Mouse (Mus musculus): ENCODE results near the gene Cyp2d22. TPM values are rescaled to one million over a fixed set of nuclear protein-coding genes. Genes with fewer than 3 reads are reported as not detected.
"Not testable (repeated sequence)": the region's sequence is repeated elsewhere in the genome, so short reads cannot be mapped to it uniquely, and the experiment has no call there.

Gene Cyp2d22
- polyA plus RNA-seq, 1 experiment from 2014 or later: 2.1 TPM

DNA sequence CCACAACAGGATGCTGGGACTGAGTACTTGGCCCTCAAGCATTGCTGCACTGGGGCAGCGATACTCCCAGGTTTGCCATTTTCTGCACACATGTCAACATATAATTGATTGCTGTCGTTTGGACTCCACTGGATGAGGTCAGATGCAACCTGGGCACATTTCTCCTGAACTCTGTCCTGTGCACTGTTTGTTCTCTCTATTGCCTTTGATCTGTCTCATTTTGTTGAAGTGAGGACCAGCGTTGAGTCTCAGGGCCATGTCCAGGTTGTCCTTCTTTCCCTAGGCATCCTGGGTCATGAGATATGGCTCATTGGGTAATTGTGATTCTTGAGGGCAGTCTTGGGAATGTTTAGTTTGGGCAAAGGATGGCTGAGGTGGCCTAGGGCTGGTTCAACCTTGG is 15.9 kb upstream of the Cyp2d22 start:
- ATAC-seq (ENCODE audit: low FRiP score); H3K9me3 ChIP-seq; H3K9ac ChIP-seq; H3K27me3 ChIP-seq; H3K27ac ChIP-seq; H3K4me2 ChIP-seq; H3K36me3 ChIP-seq (replicated peaks); H3K4me1 ChIP-seq; H3K4me3 ChIP-seq (replicated peaks): not testable (repeated sequence)
- WGBS: 95% methylated on average over 3 of the region's 3 CpGs

DNA sequence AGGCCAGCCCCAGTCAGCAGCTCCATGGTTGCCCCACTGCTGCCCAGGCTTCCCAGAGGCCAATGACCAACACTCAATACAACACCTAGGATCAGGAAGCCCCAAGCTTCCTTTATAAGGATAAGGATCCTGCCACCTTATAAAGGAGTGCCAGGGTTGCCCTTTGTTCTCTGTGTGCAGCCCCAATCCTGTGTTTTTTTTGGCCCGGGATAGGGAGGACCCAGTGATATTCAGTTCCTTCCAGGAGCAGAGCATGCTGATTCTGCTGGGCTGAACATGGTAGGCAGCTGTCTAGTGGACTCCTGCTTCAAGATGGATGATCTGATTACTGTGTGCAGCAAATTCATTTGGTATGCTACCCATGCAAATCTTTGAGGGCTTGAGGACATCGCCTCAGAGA is 13.9 kb upstream of the Cyp2d22 start, which contains the start of gene Cyp2d11:
Gene Cyp2d11, minus strand, starts transcription at position 101 of the 400 bp plus-strand sequence.
- not testable (repeated sequence) for H3K9ac ChIP-seq; H3K27ac ChIP-seq; H3K4me1 ChIP-seq; H3K9me3 ChIP-seq; ATAC-seq (ENCODE audit: low FRiP score); H3K27me3 ChIP-seq; H3K4me3 ChIP-seq (replicated peaks); H3K4me2 ChIP-seq; H3K36me3 ChIP-seq (replicated peaks)
- 89% methylated on average over 2 of the region's 2 CpGs for WGBS

DNA sequence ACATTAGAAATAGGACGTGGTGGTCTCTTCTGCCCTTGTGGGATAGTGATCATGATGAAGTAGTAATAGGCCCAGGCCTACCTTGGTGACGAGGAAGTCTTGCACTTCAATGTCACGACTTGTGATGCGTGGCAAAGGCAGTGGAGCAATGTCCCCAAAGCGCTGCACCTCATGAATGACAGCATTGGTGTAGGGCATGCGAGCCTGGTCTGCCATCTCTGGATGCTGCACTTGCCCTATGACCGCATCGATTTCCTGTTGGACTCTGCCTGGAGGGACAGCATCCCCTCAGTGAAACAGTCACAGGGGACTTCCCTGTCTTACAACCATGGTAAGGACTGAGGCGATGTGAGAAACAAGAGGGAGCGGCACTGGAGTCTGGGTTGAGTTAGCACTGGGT is 9.9 kb upstream of the Cyp2d22 start:
- H3K4me2 ChIP-seq; H3K27me3 ChIP-seq; H3K9ac ChIP-seq; H3K36me3 ChIP-seq (replicated peaks); H3K4me1 ChIP-seq; ATAC-seq (ENCODE audit: low FRiP score); H3K27ac ChIP-seq; H3K4me3 ChIP-seq (replicated peaks); H3K9me3 ChIP-seq: not testable (repeated sequence)
- 96% methylated on average over 10 of the region's 10 CpGs for WGBS

GRCm38 (mm10) chr15:82385729-82386128 is 5.7 kb upstream of the Cyp2d22 start:
- ATAC-seq (ENCODE audit: low FRiP score): no peak
- H3K36me3 ChIP-seq (replicated peaks): no peaks in the 10 kb centered on the region
- H3K9me3 ChIP-seq: no peaks in the 10 kb centered on the region
- no peak overlapping the region for H3K4me2 ChIP-seq
- WGBS: 93% methylated on average over 2 of the region's 2 CpGs
- H3K27me3 ChIP-seq: no peaks in the 10 kb centered on the region
- no peak overlapping the region for H3K4me3 ChIP-seq (replicated peaks)
- no peak overlapping the region for H3K27ac ChIP-seq
- peaks cover 5% of the 10 kb centered on the region for H3K4me1 ChIP-seq
- H3K9ac ChIP-seq: no peak overlapping the region

- Histone ChIP-seq H3K4me1 (peaks cover 23% of the 10 kb centered on the region), H3K9me3 (no peaks in the 10 kb centered on the region), H3K36me3 (replicated peaks) (no peaks in the 10 kb centered on the region), H3K9ac (no peak overlapping the region), H3K4me3 (replicated peaks) (no peak overlapping the region), H3K27ac (no peak overlapping the region), H3K27me3 (no peaks in the 10 kb centered on the region), H3K4me2 (no peak overlapping the region)
- ATAC-seq (ENCODE audit: low FRiP score): no peak
- WGBS: 89% methylated on average over 2 of the region's 2 CpGs
Observed at GRCm38 (mm10) chr15:82382441-82382840, 2.4 kb upstream of the Cyp2d22 start.

- Histone ChIP-seq H3K9ac (peak overlapping the region; percentile 49; the same call in 1 of the 2 replicates), H3K9me3 (no peaks in the 10 kb centered on the region), H3K36me3 (replicated peaks) (no peaks in the 10 kb centered on the region), H3K4me1 (peaks cover 30% of the 10 kb centered on the region), H3K27me3 (no peaks in the 10 kb centered on the region), H3K4me3 (replicated peaks) (peak overlapping the region; percentile 39), H3K4me2 (peak overlapping the region; percentile 60), H3K27ac (no peak overlapping the region)
- ATAC-seq (ENCODE audit: low FRiP score): no peak
- 38% methylated on average over 7 of the region's 7 CpGs for WGBS
Observed at GRCm38 (mm10) chr15:82380714-82381062, 628 bp upstream of the Cyp2d22 start.

DNA sequence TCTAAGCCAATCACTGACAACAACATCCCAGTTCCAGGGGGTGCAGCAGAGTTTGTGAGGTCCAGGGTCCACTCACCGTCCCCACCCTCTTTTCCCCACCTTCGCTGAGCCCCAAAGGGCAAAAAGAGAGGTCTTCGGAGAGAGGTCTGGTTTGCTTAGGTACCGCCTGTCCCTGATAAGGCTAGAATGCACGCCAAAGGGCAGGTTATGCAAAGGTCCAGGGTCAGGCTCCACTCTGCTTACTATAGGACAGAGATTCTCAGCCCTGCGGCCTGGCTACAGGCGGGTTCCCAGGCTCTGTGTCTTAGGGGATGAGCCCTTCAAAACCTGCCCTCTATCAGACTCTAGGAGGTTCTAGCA is 569 bp downstream of the Cyp2d22 start:
- Histone ChIP-seq H3K27me3 (no peaks in the 10 kb centered on the region), H3K36me3 (replicated peaks) (no peaks in the 10 kb centered on the region), H3K4me2 (peak overlapping the region; percentile 60), H3K27ac (no peak overlapping the region), H3K9me3 (no peaks in the 10 kb centered on the region), H3K4me3 (replicated peaks) (peak overlapping the region; percentile 39), H3K4me1 (peaks cover 30% of the 10 kb centered on the region), H3K9ac (peak overlapping the region; percentile 49; the same call in 1 of the 2 replicates)
- WGBS: 28% methylated on average over 7 of the region's 7 CpGs
- no peak for ATAC-seq (ENCODE audit: low FRiP score)

DNA sequence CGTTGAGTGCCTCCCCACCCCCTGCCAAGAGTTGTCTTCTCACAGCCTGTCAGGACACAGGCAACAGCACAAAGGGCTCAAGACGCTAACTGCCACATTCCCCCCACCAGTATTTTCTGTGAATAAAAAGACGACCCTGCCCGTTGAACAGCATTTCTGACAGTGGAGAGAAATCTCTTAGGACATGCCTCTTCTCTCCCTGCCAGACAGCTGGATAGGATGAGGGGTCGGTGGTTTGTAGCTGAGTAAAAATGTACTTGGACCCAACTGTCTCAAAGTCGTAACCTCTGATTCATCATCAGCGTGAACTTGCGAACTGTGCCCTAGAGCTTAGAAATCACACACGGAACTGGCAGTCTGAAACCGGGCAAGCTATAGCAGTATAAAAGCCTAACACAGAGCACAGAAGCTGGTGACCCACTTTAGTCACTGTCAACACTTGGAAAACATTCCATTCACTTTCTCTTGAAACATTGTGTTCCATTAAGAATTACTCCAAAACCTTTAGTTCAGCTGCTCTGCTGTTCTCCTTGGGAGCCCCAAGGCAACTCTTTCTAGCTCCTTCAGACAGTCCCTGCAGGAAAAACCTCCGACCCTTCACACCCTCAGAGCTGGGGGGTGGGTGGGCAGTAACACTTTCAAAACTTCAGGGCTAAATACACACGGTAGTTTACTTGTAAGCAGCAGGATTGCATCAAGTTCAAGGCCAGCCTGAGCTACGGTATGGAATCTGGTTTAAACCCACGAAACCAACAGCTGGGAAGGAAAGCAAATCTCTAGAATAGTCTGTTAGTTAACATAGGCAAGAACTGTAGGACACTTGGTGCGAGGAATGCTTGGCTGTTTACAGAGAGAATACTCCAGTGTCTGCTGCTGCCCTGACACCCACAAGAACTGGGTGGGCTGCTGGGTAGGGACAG is 1.5 kb downstream of the Cyp2d22 start:
- Histone ChIP-seq H3K4me2 (no peak overlapping the region), H3K36me3 (replicated peaks) (no peaks in the 10 kb centered on the region), H3K4me1 (peaks cover 30% of the 10 kb centered on the region), H3K4me3 (replicated peaks) (no peak overlapping the region), H3K27me3 (no peaks in the 10 kb centered on the region), H3K9ac (no peak overlapping the region), H3K9me3 (no peaks in the 10 kb centered on the region), H3K27ac (no peak overlapping the region)
- ATAC-seq (ENCODE audit: low FRiP score): no peak
- WGBS: 60% methylated on average over 15 of the region's 15 CpGs

GRCm38 (mm10) chr15:82377701-82378100 is 2.4 kb downstream of the Cyp2d22 start:
- Histone ChIP-seq H3K9ac (no peak overlapping the region), H3K4me3 (replicated peaks) (no peak overlapping the region), H3K4me1 (peaks cover 30% of the 10 kb centered on the region), H3K4me2 (no peak overlapping the region), H3K27me3 (no peaks in the 10 kb centered on the region), H3K9me3 (no peaks in the 10 kb centered on the region), H3K27ac (no peak overlapping the region), H3K36me3 (replicated peaks) (no peaks in the 10 kb centered on the region)
- no peak for ATAC-seq (ENCODE audit: low FRiP score)
- 80% methylated on average over 5 of the region's 5 CpGs for WGBS

DNA sequence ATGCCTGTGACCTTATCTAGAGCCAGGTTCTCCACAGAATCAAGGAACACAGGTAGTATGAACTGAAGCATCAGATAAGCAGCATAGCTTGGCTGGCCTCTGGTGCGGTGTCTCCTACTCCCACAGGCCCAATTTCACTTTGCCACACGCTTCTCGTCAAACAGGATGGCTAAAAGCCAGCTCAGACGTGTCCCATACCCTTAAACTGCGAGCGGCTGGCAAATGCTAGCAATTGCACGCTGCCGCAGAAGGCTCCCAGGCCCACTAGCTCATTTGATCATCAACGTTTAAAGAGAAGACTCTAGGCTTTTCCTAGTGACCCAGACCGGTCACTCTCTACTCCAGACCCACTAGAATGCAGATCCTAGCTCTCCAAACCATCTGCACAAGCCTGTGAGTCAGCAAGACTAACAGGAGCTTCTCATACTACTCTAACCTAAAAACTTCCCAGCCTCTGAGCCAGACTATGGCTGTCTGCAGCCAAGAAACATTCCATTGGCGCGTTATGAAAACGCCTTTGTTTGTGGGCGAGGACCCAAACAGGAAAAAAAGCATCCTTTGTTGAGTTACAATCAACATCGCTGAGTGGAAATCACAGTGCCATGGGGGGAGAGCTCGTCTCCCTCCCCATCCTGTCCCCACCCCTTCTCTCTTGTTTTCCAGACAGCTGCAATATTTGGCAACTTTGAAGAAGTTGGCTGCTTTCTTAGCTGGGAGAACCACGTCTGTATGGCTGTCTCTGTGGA is 3.5 kb downstream of the Cyp2d22 start:
- no peaks in the 10 kb centered on the region for H3K36me3 ChIP-seq (replicated peaks)
- peak overlapping the region; percentile 36; the same call in 1 of the 2 replicates for H3K27ac ChIP-seq

GRCm38 (mm10) chr15:82375855-82376254 is 4.2 kb downstream of the Cyp2d22 start:
- WGBS: 86% methylated on average over 9 of the region's 9 CpGs
- no peak overlapping the region for H3K27ac ChIP-seq
- ATAC-seq (ENCODE audit: low FRiP score): no peak

More for the DNA sequence above, 3.5 kb downstream of the Cyp2d22 start:
- no peaks in the 10 kb centered on the region for H3K27me3 ChIP-seq
- no peak overlapping the region for H3K4me3 ChIP-seq (replicated peaks)
- no peak overlapping the region for H3K4me2 ChIP-seq
- WGBS: 57% methylated on average over 17 of the region's 17 CpGs
- no peaks in the 10 kb centered on the region for H3K9me3 ChIP-seq
- ATAC-seq (ENCODE audit: low FRiP score): no peak
- no peak overlapping the region for H3K9ac ChIP-seq
- peaks cover 30% of the 10 kb centered on the region for H3K4me1 ChIP-seq

GRCm38 (mm10) chr15:82374437-82374836 is 5.6 kb downstream of the Cyp2d22 start:
- H3K4me2 ChIP-seq: no peak overlapping the region
- WGBS: 79% methylated on average over 5 of the region's 5 CpGs
- ATAC-seq (ENCODE audit: low FRiP score): no peak
- peaks cover 16% of the 10 kb centered on the region; the same call in 1 of the 2 replicates for H3K4me1 ChIP-seq
- H3K27me3 ChIP-seq: no peaks in the 10 kb centered on the region
- H3K27ac ChIP-seq: no peak overlapping the region
- H3K36me3 ChIP-seq (replicated peaks): no peaks in the 10 kb centered on the region
- H3K9ac ChIP-seq: no peak overlapping the region
- H3K4me3 ChIP-seq (replicated peaks): no peak overlapping the region
- no peaks in the 10 kb centered on the region for H3K9me3 ChIP-seq

More at GRCm38 (mm10) chr15:82375855-82376254, 4.2 kb downstream of the Cyp2d22 start:
- Histone ChIP-seq H3K4me2 (no peak overlapping the region), H3K36me3 (replicated peaks) (no peaks in the 10 kb centered on the region), H3K9ac (no peak overlapping the region), H3K4me3 (replicated peaks) (no peak overlapping the region), H3K27me3 (no peaks in the 10 kb centered on the region), H3K4me1 (peaks cover 27% of the 10 kb centered on the region), H3K9me3 (no peaks in the 10 kb centered on the region)
